Mouse (Mus musculus): Measurements from ENCODE around the gene Eif3g. TPM values are rescaled to one million over a fixed set of nuclear protein-coding genes. Genes with fewer than 3 reads are reported as not detected.

Eif3g gene
- polyA plus RNA-seq, 1 experiment from 2014 or later, result 215 TPM

DNA sequence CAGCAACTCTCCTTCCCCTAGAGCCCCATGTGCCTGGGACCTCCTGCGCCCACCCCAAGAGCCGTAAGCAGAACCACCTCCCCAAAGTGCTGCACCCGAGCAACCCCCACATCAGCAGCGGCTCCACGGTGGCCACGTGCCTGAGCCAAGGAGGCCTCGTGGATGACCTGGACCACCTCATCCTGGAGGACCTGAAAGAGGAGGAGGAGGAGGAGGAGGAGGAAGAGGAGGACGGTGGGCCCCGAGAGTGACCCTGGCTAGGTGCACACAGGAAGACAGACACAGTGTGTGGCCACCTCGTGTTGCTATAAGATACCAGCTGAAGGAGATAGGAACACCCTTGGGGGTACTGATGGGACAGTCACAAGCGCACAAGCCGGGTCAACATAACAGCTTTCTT is 24.9 kb downstream of the Eif3g start:
- Histone ChIP-seq H3K36me3 (0 out of 2 replicates have a peak, but pooled peaks cover 2% of the 10 kb centered on the region), H3K9me3 (replicated peaks) (no peaks in the 10 kb centered on the region), H3K27me3 (replicated peaks) (peaks cover 33% of the 10 kb centered on the region), H3K9ac (no peak overlapping the region), H3K4me3 (no peak overlapping the region), H3K4me1 (replicated peaks) (peaks cover 13% of the 10 kb centered on the region), H3K27ac (ENCODE audit: poor library complexity, severe bottlenecking) (no peak overlapping the region), H3K4me2 (no peak overlapping the region)
- ATAC-seq (ENCODE audit: insufficient number of reproducible peaks, low FRiP score), result no peak
- 80% methylated on average over 12 of the region's 12 CpGs for WGBS

DNA sequence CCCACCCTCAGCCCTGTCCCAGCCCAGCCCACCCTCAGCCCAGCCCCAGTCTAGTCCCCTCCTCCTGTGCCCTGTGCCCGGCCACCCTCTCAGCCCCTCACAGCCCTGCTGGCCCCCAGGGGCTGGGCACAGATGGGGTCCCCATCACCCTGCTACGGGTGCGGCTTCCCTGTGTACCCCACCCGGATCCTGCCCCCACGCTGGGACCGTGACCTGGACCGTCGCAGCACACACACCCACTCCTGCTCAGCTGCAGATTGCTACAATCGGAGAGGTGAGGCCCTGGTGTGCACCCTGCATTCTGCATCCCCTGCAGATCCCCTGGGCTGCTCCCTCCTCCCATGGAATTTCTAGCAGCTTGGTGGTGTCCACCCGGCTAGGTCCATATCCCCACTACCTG is 25.4 kb downstream of the Eif3g start:
- no peak for ATAC-seq (ENCODE audit: insufficient number of reproducible peaks, low FRiP score)
- no peak overlapping the region for H3K27ac ChIP-seq (ENCODE audit: poor library complexity, severe bottlenecking)
- WGBS, result 85% methylated on average over 10 of the region's 10 CpGs

DNA sequence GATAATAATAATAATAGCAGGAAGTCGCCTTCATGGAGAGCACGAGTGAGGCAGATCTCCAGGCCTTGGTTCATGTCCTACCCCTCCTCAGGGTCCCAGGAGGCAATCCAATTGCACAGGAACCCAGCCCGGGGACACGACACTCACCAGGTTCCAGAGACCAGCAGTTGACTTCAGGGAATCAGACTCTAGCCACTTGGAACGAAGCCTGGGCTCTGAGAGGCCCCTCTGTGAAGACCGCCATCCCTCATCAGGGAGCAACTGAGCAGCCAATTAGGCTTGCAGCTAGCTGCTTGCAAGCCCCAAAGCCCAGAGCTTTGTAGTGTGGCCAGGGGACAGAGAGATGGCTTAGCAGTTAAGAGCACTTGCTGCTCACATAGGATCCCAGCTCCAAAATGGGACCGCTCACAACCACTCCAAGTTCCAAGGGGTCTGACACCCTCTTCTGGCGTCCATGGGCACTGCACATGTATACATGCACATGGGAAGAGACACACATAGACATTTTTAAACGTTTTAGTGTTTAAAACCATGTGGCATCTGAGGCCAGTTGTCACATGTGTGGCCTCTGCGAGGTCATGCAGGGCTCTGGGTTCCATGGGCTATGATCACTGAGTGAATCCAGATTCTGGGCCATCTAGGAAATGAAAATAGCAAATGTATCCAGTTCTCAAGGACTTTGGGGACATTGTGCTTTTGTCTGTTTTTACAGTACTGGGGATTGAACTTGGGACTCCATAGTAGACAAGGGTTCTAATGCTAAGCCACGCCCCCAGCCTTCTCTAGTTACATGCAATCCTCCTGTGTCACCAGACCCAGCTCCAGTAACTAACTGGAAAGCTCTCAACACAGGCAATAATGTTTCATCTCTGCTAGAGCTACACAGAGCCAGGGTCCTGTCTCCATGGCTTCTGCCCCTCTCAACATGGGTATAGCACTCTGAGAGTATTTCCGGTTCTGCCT is 27.9 kb downstream of the Eif3g start:
- no peak overlapping the region for H3K4me2 ChIP-seq
- no peak overlapping the region for H3K27ac ChIP-seq (ENCODE audit: poor library complexity, severe bottlenecking)
- H3K4me1 ChIP-seq (replicated peaks), result peaks cover 10% of the 10 kb centered on the region
- H3K36me3 ChIP-seq, result 0 out of 2 replicates have a peak, but pooled peaks cover 2% of the 10 kb centered on the region
- whole genome bisulfite sequencing, result 68% methylated on average over 12 of the region's 12 CpGs
- H3K27me3 ChIP-seq (replicated peaks), result peaks cover 59% of the 10 kb centered on the region
- no peak for ATAC-seq (ENCODE audit: insufficient number of reproducible peaks, low FRiP score)
- H3K9ac ChIP-seq, result no peak overlapping the region
- H3K9me3 ChIP-seq (replicated peaks), result no peaks in the 10 kb centered on the region
- H3K4me3 ChIP-seq, result no peak overlapping the region

More for the DNA sequence above, 25.4 kb downstream of the Eif3g start:
- Histone ChIP-seq H3K9me3 (replicated peaks) (no peaks in the 10 kb centered on the region), H3K36me3 (0 out of 2 replicates have a peak, but pooled peaks cover 2% of the 10 kb centered on the region), H3K4me2 (no peak overlapping the region), H3K27me3 (replicated peaks) (peaks cover 36% of the 10 kb centered on the region), H3K4me1 (replicated peaks) (peaks cover 14% of the 10 kb centered on the region), H3K4me3 (no peak overlapping the region), H3K9ac (no peak overlapping the region)

DNA sequence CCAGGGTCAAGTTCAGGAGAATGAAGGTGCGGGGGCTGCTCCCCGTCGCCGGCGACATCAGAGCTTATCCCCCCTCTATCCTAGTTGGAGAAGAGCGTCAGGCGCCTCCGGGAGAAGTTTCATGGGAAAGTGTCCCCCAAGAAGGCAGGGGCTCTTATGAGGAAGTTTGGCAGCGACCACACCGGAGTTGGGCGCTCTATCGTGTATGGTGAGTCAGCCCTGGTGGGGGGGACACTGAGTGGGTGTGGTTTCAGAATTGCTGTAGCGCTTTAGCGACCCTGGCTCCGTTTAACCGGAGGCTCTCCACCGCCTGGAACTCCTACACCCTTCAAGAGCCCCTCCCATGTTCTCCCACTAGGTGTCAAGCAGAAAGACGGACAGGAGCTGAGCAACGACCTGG is 29.2 kb downstream of the Eif3g start:
- no peak for ATAC-seq (ENCODE audit: insufficient number of reproducible peaks, low FRiP score)
- Histone ChIP-seq H3K9ac (peak overlapping the region; percentile 43; the same call in 1 of the 2 replicates), H3K9me3 (replicated peaks) (no peaks in the 10 kb centered on the region), H3K36me3 (0 out of 2 replicates have a peak, but pooled peaks cover 2% of the 10 kb centered on the region), H3K4me2 (peak overlapping the region; percentile 69), H3K4me3 (peak overlapping the region; percentile 55), H3K27ac (ENCODE audit: poor library complexity, severe bottlenecking) (no peak overlapping the region), H3K4me1 (replicated peaks) (peaks cover 10% of the 10 kb centered on the region), H3K27me3 (replicated peaks) (peaks cover 59% of the 10 kb centered on the region)
- 2% methylated on average over 19 of the region's 19 CpGs for WGBS

DNA sequence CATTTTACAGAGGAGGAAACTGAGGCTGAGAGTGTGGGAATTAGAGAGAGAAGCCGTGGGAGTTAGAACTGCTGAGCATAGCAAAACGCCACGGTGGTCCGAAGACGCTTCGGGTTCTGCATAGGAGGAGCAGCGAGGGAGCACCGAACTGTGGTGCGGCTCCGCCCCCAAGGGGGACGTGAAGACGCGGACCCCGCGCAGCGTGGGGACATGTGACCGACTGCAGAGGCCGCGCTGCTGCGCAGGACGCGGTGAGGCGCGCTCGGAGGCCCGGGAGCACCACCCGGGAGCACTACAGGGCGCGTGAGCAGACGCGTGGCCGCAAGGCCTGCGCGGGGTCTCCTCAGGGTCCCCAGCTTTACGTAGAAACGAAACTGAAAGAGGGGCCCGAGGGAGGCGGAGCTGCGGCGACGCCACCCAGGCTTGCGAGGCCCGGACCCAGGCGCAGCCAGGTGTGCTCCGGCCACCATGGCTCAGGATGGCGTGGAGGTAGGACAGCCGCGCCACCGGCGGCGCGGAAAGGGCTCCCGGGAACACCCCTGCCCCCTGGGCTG is 29.9 kb downstream of the Eif3g start, which contains the start of gene A230050P20Rik:
A230050P20Rik (plus strand) TSS at position 195 of the 554 bp plus-strand sequence.
- H3K9me3 ChIP-seq (replicated peaks), result no peaks in the 10 kb centered on the region
- H3K4me3 ChIP-seq, result peak within 1 kb of the TSS; percentile 55
- peaks cover 57% of the 10 kb centered on the region for H3K27me3 ChIP-seq (replicated peaks)
- H3K27ac ChIP-seq (ENCODE audit: poor library complexity, severe bottlenecking), result no peak within 1 kb of the TSS
- H3K36me3 ChIP-seq, result 0 out of 2 replicates have a peak, but pooled peaks cover 2% of the 10 kb centered on the region
- H3K9ac ChIP-seq, result peak within 1 kb of the TSS; percentile 43
- H3K4me2 ChIP-seq, result peak within 1 kb of the TSS; percentile 69
- peaks cover 10% of the 10 kb centered on the region for H3K4me1 ChIP-seq (replicated peaks)
- peak; percentile 49 for ATAC-seq (ENCODE audit: insufficient number of reproducible peaks, low FRiP score)
- 7% methylated on average over 53 of the region's 53 CpGs for WGBS

DNA sequence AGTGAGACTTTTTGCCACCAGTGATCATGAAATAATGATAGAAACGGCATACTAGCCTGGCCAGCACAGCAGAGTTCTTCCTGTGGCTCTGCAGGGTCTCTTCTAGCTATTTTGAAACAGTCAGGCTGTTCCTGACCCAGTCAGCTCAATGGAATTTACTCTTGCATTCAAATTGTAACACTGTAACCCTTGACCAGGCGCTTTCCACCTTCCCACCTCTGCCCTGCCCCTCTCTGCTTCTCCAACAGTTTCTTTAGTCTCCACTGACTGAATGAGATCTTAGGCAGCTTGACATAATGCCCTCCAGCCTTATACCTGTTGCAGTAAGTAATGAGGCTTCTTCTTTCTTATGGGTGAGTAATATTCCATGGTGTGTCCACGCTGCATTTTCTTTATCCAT is 31.5 kb downstream of the Eif3g start:
- H3K9me3 ChIP-seq (replicated peaks), result no peaks in the 10 kb centered on the region
- WGBS, result 54% methylated on average over 3 of the region's 3 CpGs

DNA sequence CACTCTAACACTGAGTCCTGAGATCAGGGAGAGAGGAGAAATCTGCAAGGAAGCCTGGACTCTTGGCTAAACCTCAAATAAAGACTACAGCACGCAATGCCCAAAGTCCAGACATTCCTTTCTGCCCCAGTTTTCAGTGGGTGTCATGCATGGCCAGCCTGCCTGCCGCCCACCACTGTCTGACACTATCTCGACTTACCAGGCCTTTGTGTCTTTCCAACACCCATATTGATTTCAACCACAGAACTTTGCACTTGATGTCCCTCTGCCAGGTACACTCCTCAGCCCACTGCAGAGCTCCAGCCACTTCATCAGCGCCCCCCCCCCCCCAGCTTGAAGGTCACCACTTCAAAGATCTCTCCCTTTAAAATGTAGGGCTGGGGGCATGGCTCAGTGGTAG is 36.2 kb downstream of the Eif3g start:
- Histone ChIP-seq H3K4me3 (no peak overlapping the region), H3K27me3 (replicated peaks) (peaks cover 15% of the 10 kb centered on the region), H3K27ac (ENCODE audit: poor library complexity, severe bottlenecking) (no peak overlapping the region), H3K36me3 (no peaks in the 10 kb centered on the region), H3K4me2 (no peak overlapping the region), H3K4me1 (replicated peaks) (no peaks in the 10 kb centered on the region), H3K9me3 (replicated peaks) (no peaks in the 10 kb centered on the region), H3K9ac (no peak overlapping the region)
- WGBS, result 50% methylated on average over 4 of the region's 4 CpGs
- no peak for ATAC-seq (ENCODE audit: insufficient number of reproducible peaks, low FRiP score)

More for the DNA sequence above, 31.5 kb downstream of the Eif3g start:
- peaks cover 10% of the 10 kb centered on the region for H3K4me1 ChIP-seq (replicated peaks)
- H3K4me2 ChIP-seq, result no peak overlapping the region
- no peak overlapping the region for H3K4me3 ChIP-seq
- no peak overlapping the region for H3K27ac ChIP-seq (ENCODE audit: poor library complexity, severe bottlenecking)
- no peak overlapping the region for H3K9ac ChIP-seq
- H3K36me3 ChIP-seq, result 0 out of 2 replicates have a peak, but pooled peaks cover 2% of the 10 kb centered on the region
- ATAC-seq (ENCODE audit: insufficient number of reproducible peaks, low FRiP score), result no peak
- peaks cover 55% of the 10 kb centered on the region for H3K27me3 ChIP-seq (replicated peaks)

DNA sequence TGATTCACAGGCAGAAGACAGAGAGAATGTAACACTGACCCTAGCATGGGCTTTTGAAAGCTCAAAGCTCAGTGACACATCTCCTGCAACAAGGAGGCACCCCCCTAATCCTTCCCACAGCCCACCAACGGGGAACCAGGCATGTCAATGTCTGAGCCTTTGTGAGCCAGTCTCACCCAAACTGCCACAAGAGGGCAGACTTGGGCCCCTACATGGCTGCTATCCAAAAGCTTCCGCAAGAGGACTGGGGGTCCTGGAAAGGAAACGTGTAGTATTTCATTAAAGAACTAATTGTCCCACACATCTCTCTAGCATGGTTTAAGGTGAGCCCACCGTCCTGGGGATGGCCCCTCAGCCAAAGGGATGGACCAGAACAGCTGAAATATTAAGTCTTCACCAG is 36.6 kb downstream of the Eif3g start:
- Histone ChIP-seq H3K27me3 (replicated peaks) (0 out of 2 replicates have a peak, but pooled peaks cover 11% of the 10 kb centered on the region), H3K4me2 (no peak overlapping the region), H3K4me3 (no peak overlapping the region), H3K27ac (ENCODE audit: poor library complexity, severe bottlenecking) (no peak overlapping the region), H3K9ac (no peak overlapping the region), H3K4me1 (replicated peaks) (no peaks in the 10 kb centered on the region), H3K9me3 (replicated peaks) (no peaks in the 10 kb centered on the region), H3K36me3 (no peaks in the 10 kb centered on the region)
- 9% methylated on average over 4 of the region's 4 CpGs for WGBS
- no peak for ATAC-seq (ENCODE audit: insufficient number of reproducible peaks, low FRiP score)

DNA sequence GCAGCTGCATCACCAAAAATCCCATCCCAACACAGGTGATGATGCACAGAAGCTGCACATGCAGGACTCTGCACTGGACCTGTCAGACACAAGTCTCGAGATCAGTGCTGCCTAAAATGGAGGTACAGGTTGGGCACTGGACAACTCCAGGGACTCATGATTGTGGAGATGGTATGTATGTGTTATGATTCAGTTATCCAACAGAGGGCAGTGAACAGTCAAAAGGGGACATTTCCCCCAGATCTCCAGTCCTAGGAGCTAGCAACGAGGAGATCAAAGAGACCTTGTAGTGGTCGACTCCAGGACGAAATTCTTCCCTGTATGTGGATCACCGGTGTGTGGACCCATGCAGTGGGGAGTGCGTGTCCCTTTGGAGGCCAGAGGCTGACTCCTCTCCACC is 38.5 kb downstream of the Eif3g start:
- no peak overlapping the region for H3K4me3 ChIP-seq
- ATAC-seq (ENCODE audit: insufficient number of reproducible peaks, low FRiP score), result no peak
- H3K27me3 ChIP-seq (replicated peaks), result no peaks in the 10 kb centered on the region
- H3K36me3 ChIP-seq, result no peaks in the 10 kb centered on the region
- WGBS, result 37% methylated on average over 6 of the region's 6 CpGs
- no peak overlapping the region for H3K27ac ChIP-seq (ENCODE audit: poor library complexity, severe bottlenecking)
- no peak overlapping the region for H3K4me2 ChIP-seq
- no peaks in the 10 kb centered on the region for H3K4me1 ChIP-seq (replicated peaks)
- no peaks in the 10 kb centered on the region for H3K9me3 ChIP-seq (replicated peaks)
- no peak overlapping the region for H3K9ac ChIP-seq

DNA sequence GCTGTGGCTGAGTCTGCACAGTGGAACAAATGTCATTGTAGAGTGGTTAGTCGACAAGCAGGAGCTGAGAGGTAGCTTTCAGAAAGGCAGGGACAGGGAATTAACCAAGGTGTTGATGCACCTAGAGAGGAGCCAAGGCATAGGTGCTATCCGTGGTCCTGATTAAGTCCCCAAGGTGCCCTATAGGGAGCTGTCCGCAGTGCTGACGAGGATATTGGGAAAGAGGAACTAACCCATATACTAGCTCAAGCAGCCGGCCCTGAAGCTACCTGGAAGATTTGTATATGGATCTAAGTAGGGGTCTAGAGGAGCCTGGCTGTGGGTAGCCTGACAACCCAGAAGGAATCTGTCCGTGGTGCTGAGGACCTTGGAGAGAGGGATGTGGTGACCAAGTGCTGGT is 41.3 kb downstream of the Eif3g start:
- Histone ChIP-seq H3K27ac (ENCODE audit: poor library complexity, severe bottlenecking) (no peak overlapping the region), H3K27me3 (replicated peaks) (no peaks in the 10 kb centered on the region), H3K9me3 (replicated peaks) (no peaks in the 10 kb centered on the region), H3K4me2 (no peak overlapping the region), H3K4me3 (no peak overlapping the region), H3K4me1 (replicated peaks) (no peaks in the 10 kb centered on the region), H3K9ac (no peak overlapping the region), H3K36me3 (no peaks in the 10 kb centered on the region)
- 8% methylated on average over 6 of the region's 6 CpGs for WGBS
- no peak for ATAC-seq (ENCODE audit: insufficient number of reproducible peaks, low FRiP score)

DNA sequence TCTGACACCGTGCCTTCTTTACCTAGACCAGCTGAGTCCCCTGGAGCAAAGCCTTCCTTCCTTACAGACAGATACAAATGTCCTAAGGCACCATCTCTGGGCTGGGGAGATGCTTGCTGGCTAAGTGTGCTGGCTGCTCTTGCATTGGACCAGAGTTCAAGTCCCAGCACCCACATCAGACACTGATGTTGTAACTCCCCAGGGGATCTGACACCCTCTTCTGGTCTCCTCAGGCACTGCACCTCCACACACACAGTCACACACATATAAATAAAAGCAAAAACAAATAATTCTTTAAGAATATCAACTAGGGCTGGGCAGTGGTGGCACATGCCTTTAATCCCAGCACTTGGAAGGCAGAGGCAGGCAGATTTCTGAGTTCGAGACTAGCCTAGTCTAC is 48.2 kb downstream of the Eif3g start:
- peaks cover 16% of the 10 kb centered on the region for H3K27me3 ChIP-seq (replicated peaks)
- H3K27ac ChIP-seq (ENCODE audit: poor library complexity, severe bottlenecking), result no peak overlapping the region
- H3K9me3 ChIP-seq (replicated peaks), result no peaks in the 10 kb centered on the region
- H3K36me3 ChIP-seq, result no peaks in the 10 kb centered on the region
- H3K4me3 ChIP-seq, result no peak overlapping the region
- no peak overlapping the region for H3K9ac ChIP-seq
- H3K4me2 ChIP-seq, result no peak overlapping the region
- no peak for ATAC-seq (ENCODE audit: insufficient number of reproducible peaks, low FRiP score)
- WGBS, result 79% methylated on average over 2 of the region's 2 CpGs
- no peaks in the 10 kb centered on the region for H3K4me1 ChIP-seq (replicated peaks)

All from heart, embryonic 12.5 days (tissue).